Mouse (Mus musculus): ENCODE measurements around the gene Lrwd1. TPM values are rescaled to one million over a fixed set of nuclear protein-coding genes. Genes with fewer than 3 reads are reported as not detected.
"Not testable (repeated sequence)": the region's sequence is repeated elsewhere in the genome, so short reads cannot be mapped to it uniquely, and the experiment has no call there.

Lrwd1 gene
- total RNA-seq, 2 experiments from 2014 or later, result 31.9 to 51.7 TPM

DNA sequence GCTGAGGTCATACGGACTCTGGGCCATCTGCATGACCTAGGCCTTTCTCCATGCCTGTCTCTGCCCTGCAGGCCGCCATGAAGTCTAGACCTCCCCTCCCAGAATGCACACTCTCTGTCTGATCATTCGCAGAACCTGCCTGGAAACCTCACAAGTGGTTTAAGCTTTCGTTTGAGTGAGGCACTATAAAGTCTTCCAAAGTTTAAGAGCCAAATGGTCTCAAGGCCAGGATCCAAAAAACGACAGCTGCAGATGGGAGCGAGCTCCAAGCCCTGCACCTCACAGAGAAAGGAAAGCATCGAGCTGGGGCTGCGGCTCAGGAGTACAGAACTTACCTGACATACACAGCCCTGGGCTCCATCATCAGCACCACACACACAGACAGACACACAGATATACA lies 16.5 kb upstream of the Lrwd1 start:
- no peak for ATAC-seq (replicated peaks; ENCODE audit: low FRiP score, poor library complexity, severe bottlenecking)

DNA sequence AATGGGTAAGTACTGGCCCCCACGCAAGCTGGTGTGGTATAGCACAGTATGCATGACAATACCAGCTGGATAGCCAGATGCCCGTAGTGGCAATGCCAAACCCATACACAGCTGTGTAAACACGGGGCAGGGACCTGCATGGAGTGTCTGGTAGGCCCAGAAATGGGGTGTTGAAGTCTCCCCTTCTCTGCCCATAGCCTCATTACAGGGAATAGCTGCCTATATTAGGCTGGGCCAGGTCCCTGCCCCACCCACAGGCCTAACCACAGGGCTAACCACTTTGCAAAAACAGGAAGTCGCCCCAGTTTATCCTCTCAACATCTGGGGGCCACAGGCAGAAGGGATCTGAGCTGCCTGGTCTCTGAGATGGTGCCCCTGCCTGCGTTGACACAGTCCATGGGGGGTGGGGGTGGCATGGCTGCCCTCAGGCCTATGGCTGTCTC lies 13.3 kb upstream of the Lrwd1 start:
- ATAC-seq (replicated peaks; ENCODE audit: low FRiP score, poor library complexity, severe bottlenecking), result not testable (repeated sequence)

GRCm38 (mm10) chr5:136147704-136148103 lies 11.8 kb upstream of the Lrwd1 start:
- no peak for ATAC-seq (replicated peaks; ENCODE audit: low FRiP score, poor library complexity, severe bottlenecking)

DNA sequence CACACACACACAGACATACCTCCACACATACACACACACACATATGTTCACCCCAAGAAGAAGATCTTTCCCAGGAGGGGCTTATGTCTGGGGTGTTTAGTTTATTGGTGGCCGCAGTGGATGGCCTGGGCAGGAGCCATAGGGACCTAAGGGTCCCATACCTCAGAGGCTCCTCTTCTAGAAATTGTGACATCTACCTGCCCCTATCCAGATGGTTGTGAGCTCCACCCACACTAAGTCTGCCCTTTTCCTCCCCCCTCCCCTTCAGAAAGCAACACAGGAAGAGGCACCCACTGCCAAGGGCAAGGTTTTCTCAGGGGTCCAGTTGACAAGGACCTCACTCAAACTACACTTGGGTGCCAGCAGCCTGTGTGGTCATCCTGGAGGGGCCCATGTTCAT lies 11.1 kb upstream of the Lrwd1 start:
- ATAC-seq (replicated peaks; ENCODE audit: low FRiP score, poor library complexity, severe bottlenecking), result no peak

DNA sequence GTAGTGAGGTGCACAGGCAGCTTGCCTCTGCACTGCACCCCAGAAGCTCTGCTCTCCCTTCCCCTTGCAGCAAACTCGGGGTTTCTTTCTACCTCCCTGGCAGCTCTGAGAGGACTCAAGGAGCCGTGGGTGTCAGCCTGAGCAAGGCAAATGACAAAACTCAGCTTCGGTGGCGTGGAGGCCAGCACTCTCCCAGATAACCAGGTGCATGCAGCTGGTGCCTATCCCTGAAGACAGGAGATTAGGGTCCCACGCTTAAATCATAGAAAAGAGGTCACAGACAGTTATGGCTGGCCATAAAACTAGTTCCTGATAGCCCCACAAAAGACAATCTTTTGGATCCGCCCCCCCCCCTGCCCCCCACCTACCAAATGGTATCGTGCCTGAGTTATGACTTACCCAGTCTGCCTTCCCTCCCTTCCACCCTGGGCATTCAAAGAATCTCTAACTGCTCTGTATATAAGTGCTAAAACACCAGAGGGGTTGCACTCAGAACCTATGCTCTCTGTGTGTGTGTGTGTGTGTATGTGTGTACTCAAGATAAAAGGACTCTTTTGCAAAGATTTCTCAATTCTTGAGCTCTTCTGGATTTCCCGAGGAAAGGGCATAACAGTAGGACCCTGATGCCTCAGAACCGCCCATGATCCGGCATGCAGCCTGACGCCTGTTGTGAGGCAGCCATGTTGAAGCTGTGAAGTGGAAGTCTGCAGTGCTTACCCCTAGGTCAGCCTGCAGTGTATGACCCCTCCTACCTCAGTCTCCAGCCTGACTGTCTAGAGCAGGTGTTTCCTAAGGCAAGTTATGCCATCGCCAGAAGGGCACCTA lies 8.9 kb upstream of the Lrwd1 start:
- ATAC-seq (replicated peaks; ENCODE audit: low FRiP score, poor library complexity, severe bottlenecking), result no peak

GRCm38 (mm10) chr5:136143161-136143755 lies 7.4 kb upstream of the Lrwd1 start:
- no peak for ATAC-seq (replicated peaks; ENCODE audit: low FRiP score, poor library complexity, severe bottlenecking)

DNA sequence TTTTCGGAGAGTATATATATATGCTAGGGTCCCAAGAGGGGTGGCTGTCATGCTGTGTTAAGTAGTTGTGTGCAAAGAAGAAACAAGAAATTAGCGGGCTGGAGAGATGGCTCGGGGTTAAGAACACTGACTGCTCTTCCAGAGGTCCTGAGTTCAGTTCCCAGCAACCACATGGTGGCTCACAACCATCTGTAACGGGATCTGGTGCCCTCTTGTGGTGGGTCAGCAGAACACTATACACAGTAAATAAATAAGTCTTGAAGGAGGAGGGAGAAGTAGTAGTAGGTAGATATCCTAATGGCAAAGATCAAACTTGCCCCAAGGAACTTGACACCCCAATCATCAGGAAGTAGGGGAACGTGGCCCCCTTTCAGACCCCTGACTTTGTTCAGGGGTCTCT lies 6.9 kb upstream of the Lrwd1 start:
- ATAC-seq (replicated peaks; ENCODE audit: low FRiP score, poor library complexity, severe bottlenecking), result no peak

GRCm38 (mm10) chr5:136140057-136140482 lies 4.2 kb upstream of the Lrwd1 start:
- no peak for ATAC-seq (replicated peaks; ENCODE audit: low FRiP score, poor library complexity, severe bottlenecking)

DNA sequence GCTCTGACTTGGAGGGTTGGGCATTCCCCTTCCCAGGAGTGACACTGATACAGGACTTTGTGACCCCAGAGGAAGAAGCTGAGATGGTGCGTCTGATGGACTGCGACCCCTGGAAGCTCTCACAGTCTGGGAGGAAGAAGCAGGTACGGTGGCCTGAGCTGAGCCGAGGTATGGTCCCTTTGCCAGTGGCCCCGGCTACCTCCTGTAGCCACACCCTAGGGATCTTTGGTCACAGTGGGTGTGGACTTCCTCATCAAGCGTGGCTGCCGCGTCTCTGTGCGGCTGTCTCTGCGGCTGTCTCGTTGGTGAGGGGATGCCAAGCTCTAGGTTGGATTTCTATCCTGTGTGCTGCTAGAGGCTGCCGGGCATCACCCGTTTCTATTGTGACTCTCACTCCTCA lies 3.5 kb upstream of the Lrwd1 start:
- ATAC-seq (replicated peaks; ENCODE audit: low FRiP score, poor library complexity, severe bottlenecking), result no peak

- ATAC-seq (replicated peaks; ENCODE audit: low FRiP score, poor library complexity, severe bottlenecking), result peak; percentile 58
Observed at GRCm38 (mm10) chr5:136137658-136138274, 1.9 kb upstream of the Lrwd1 start.

DNA sequence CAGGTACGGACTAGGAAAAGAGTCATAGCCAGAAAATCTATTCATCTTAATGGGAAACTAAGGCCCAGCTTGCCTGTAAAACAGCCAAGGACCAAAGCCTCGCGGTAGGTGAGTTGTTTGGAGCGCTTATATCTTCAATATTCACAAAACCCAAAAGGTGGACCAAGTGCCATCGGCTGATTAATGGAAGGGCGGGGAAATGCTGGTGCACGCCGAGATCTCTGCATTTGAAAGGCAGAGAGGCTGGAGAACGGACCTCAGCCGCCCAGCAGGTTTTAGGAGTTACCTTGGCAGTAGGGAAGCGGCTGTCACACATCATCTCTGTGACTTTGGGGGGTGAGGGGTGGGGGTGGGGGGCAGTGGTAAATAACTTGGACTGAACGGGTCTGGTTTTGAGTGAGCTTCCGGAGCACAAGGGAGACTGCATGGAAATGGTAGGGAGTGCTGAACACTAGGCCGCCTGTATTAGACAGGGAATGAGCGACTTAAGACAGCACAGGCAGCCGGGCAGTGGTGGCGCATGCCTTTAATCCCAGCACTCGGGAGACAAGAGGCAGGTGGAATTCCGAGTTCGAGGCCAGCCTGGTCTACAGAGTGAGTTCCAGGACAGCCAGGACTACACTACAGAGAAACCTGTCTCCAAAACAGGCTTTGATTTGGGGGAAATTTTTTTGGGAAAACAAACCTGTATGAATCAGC lies 567 bp upstream of the Lrwd1 start:
- ATAC-seq (replicated peaks; ENCODE audit: low FRiP score, poor library complexity, severe bottlenecking), result peak; percentile 41

GRCm38 (mm10) chr5:136122165-136122564 lies 13.7 kb downstream of the Lrwd1 start:
- ATAC-seq (replicated peaks; ENCODE audit: low FRiP score, poor library complexity, severe bottlenecking), result no peak

DNA sequence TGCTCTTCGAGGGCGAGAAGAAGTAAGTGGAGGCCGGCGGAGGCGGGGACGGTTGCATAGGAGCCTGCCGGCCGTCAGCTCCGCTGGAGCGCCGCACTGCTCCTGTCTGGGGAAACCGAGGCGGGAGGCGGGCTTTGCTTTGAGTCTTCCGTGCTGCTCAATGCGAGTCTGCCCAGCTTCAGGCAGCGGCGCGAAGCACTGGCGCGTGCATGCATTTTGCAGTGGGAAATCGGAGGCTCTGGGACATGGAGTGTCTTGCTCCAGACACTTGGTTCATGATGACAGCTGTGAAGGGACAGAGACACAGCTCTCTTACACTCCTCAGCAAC lies 19.1 kb downstream of the Lrwd1 start:
- ATAC-seq (replicated peaks; ENCODE audit: low FRiP score, poor library complexity, severe bottlenecking), result peak; percentile 71

DNA sequence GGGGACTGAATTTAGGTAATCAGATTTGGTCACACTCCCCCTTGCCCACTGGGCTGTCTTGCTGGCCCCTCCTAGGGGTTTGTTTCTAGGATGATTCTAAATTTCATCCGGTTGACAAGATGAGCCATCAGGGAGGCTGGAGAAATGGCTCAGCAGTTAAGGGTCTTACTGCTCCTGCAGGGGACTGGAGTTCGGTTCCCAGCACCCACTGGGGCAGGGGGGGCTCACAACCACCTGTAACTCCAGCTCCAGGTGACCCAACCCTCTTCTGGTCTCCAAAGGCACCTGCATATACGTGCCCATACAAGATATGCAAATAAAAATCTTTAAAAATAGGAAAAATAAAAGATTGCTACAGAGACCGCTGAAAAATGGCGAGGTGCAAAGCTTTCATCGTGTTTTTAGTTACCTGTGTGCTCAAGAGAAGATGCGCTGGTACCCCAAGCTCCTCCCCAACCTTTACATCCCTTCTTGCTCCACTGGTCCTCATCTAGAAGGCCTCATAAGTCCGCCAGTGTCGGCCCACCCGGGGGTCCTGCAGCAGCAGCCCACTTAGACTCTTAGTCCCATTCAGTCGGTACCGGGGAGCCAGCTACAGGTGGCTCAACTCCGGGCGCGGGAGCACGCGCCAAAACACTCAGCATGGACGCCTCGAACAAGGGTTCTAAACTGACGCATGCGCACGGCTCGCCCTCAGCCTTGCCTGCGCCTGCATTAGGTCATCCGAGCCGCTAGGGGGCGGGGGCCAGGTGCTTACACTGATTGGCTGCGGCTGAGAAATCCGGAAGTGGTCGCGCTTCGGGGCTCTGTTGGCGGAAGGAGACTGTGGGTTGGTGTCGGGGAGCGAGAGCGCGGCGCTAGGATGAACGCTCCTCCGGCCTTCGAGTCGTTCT lies 19.7 kb downstream of the Lrwd1 start, which contains the start of gene Polr2j:
Gene Polr2j, plus strand, starts transcription at position 741 of the 893 bp plus-strand sequence.
- ATAC-seq (replicated peaks; ENCODE audit: low FRiP score, poor library complexity, severe bottlenecking), result peak; percentile 96

DNA sequence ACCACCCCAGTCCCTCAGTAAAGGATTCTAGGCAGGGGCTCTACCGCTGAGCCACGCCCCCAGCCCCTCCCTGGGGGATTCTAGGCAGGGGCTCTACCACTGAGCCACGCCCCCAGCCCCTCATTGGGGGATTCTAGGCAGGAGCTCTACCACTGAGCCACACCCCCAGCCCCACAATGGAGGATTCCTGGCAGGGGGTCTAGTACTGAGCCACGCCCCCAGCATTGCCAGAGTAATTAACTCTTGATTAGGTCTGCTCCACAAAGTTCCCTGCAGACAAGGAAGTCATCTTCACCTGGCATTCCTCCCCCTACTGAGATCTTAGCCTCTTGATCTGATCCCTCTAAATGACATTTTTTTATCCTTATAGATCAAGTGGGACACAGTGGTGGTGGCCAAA lies 22.3 kb downstream of the Lrwd1 start:
- ATAC-seq (replicated peaks; ENCODE audit: low FRiP score, poor library complexity, severe bottlenecking), result not testable (repeated sequence)

- no peak for ATAC-seq (replicated peaks; ENCODE audit: low FRiP score, poor library complexity, severe bottlenecking)
Observed at GRCm38 (mm10) chr5:136109042-136109441, 26.8 kb downstream of the Lrwd1 start.

DNA sequence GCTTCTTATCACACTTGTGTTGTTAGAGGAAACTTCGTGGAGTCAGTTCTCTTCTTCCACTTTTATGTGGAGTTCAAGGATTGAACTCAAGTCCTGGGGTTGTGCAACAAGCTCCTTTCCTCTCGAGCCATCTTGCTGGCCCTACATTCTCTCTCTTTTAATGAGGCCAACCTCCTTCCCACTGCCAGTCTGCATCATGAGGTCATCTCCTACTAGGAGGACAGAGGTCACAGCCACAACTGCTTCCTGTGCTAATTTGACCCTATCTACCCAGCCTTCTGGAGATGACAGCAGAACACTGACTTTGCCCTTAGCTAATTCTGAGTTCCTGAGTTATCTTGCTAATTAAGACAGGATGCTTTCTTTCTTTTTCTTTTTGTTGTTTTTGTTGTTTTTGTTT lies 27.4 kb downstream of the Lrwd1 start:
- no peak for ATAC-seq (replicated peaks; ENCODE audit: low FRiP score, poor library complexity, severe bottlenecking)

DNA sequence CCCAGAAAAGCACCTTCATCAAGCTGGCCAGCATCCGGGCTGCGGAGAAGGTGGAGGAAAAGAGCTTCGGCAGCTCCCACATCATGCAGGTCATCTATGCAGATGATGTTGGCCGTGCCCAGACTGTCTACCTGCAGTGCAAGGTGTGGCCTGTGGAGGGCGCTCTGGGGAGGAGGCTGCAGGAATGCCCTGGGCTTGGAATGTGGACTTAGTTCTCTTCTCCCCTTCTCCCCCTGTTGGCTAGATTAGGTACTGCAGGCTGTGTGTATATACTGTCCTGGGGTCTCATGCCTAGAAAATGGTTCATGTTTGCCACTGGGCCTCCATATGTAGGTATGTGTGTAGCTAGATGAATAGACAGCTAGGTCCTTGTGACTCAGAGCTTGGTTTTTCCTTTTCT lies 31.4 kb downstream of the Lrwd1 start:
- ATAC-seq (replicated peaks; ENCODE audit: low FRiP score, poor library complexity, severe bottlenecking), result peak; percentile 31; the same call in 1 of the 2 replicates

GRCm38 (mm10) chr5:136102099-136102820 lies 33.6 kb downstream of the Lrwd1 start:
- peak; percentile 73 for ATAC-seq (replicated peaks; ENCODE audit: low FRiP score, poor library complexity, severe bottlenecking)

Measured in erythroid progenitor cell, adult 5-6 weeks (primary cell).